Mouse (Mus musculus) CH12.LX (cell line): ENCODE measurements around the gene Brsk2. TPM values are rescaled to one million over a fixed set of nuclear protein-coding genes. Genes with fewer than 3 reads are reported as not detected.
A peak's percentile ranks its signal among the peaks of the same experiment; 100 is the strongest.

Experiments used
- DNase-seq: peaks from one replicate; pipeline ENCODE4 v3.0.0-alpha.2; 2013; ENCODE audit errors: extremely low read depth
- H3K27ac ChIP-seq: 2 replicates; pipeline ENCODE4 v1.5.1; 2012; ENCODE audit warnings: low read depth, mild to moderate bottlenecking, control low read depth, moderate library complexity; ENCODE audit not compliant: insufficient read depth
- H3K27me3 ChIP-seq: replicated peaks from 2 replicates; pipeline ENCODE3; 2012; ENCODE audit warnings: inconsistent platforms
- H3K36me3 ChIP-seq, 2 experiments: replicated peaks in 1 of 2; 2 replicates each; pipeline versions ENCODE3 to v1.6.1; 2012; ENCODE audit warnings: inconsistent platforms in 1 of 2, low read length in 1 of 2, mild to moderate bottlenecking in 1 of 2, mixed read lengths in 1 of 2, moderate library complexity in 1 of 2; ENCODE audit not compliant: control insufficient read depth in 1 of 2, insufficient read depth in 1 of 2
- H3K4me1 ChIP-seq, 2 experiments: 2 replicates each; pipeline ENCODE4 v1.6.1; 2012; ENCODE audit warnings: inconsistent platforms in 1 of 2, moderate library complexity in 1 of 2; ENCODE audit not compliant: insufficient read depth in 2 of 2, control insufficient read depth in 1 of 2
- H3K4me2 ChIP-seq: 2 replicates; pipeline ENCODE4 v1.6.1; 2012; ENCODE audit warnings: low read depth, mild to moderate bottlenecking, control low read depth; ENCODE audit not compliant: poor library complexity, insufficient read depth, severe bottlenecking
- H3K4me3 ChIP-seq, 3 experiments: fragments of 150-350 bp in 1 of 3; sonication (generic) in 1 of 3; replicated peaks in 1 of 3; 2 replicates each; pipeline versions ENCODE3 to v1.5.1; 2011 to 2012; ENCODE audit warnings: low read depth in 2 of 3, low read length in 2 of 3, mild to moderate bottlenecking in 2 of 3, moderate library complexity in 2 of 3, control low read depth in 1 of 3, improper control_type of control experiment in 1 of 3, inconsistent platforms in 1 of 3, mixed read lengths in 1 of 3; ENCODE audit not compliant: poor library complexity in 1 of 3
- H3K79me2 ChIP-seq: replicated peaks from 2 replicates; pipeline ENCODE4 v1.6.1; 2012; ENCODE audit warnings: mild to moderate bottlenecking, moderate library complexity; ENCODE audit not compliant: control insufficient read depth, poor library complexity, insufficient read depth, severe bottlenecking; ENCODE audit errors: extremely low read depth
- H3K9ac ChIP-seq: 2 replicates; pipeline ENCODE4 v1.6.1; 2012; ENCODE audit warnings: low read depth, mild to moderate bottlenecking, control low read depth, moderate library complexity; ENCODE audit not compliant: insufficient read depth
- H3K9me3 ChIP-seq: replicated peaks from 2 replicates; pipeline ENCODE3; 2012; ENCODE audit warnings: low read length, inconsistent platforms, mixed read lengths
- CHD1 ChIP-seq: IDR thresholded peaks from 2 replicates; pipeline ENCODE4 v1.6.1; 2012; ENCODE audit warnings: low read depth, low read length, improper control_type of control experiment, inconsistent platforms
- CTCF ChIP-seq, 2 experiments: IDR thresholded peaks in 1 of 2; conservative IDR thresholded peaks in 1 of 2; 2 replicates each; pipeline ENCODE4 v1.5.1; 2011 to 2012; ENCODE audit warnings: low read depth in 2 of 2, low read length in 2 of 2, improper control_type of control experiment in 1 of 2, inconsistent platforms in 1 of 2, mild to moderate bottlenecking in 1 of 2, moderate library complexity in 1 of 2
- E2F4 ChIP-seq: IDR thresholded peaks from 2 replicates; pipeline ENCODE4 v1.6.1; 2011; ENCODE audit warnings: low read depth, low read length, improper control_type of control experiment; ENCODE audit not compliant: insufficient replicate concordance
- ELF1 ChIP-seq: IDR thresholded peaks from 2 replicates; pipeline ENCODE4 v1.6.1; 2014; ENCODE audit warnings: low read depth, mild to moderate bottlenecking, inconsistent platforms, low read length, improper control_type of control experiment
- EP300 ChIP-seq: IDR thresholded peaks from 2 replicates; pipeline ENCODE4 v1.6.1; 2011; ENCODE audit warnings: low read length, improper control_type of control experiment
- GABPA ChIP-seq: IDR thresholded peaks from 2 replicates; pipeline ENCODE4 v1.6.1; 2012; ENCODE audit warnings: low read depth, low read length, improper control_type of control experiment, inconsistent platforms; ENCODE audit not compliant: insufficient replicate concordance
- JUND ChIP-seq: conservative IDR thresholded peaks from 2 replicates; pipeline ENCODE4 v1.6.1; 2011; ENCODE audit warnings: low read depth, low read length, improper control_type of control experiment
- MAX ChIP-seq: IDR thresholded peaks from 2 replicates; pipeline ENCODE4 v1.6.1; 2011; ENCODE audit warnings: low read length, improper control_type of control experiment
- MEF2A ChIP-seq: IDR thresholded peaks from 2 replicates; pipeline ENCODE4 v1.6.1; 2014; ENCODE audit warnings: low read depth, mild to moderate bottlenecking, inconsistent platforms, low read length, improper control_type of control experiment, borderline replicate concordance
- MYC ChIP-seq: IDR thresholded peaks from 2 replicates; pipeline ENCODE4 v1.6.1; 2011; ENCODE audit warnings: low read depth, mild to moderate bottlenecking, improper control_type of control experiment, low read length
- NELFE ChIP-seq: IDR thresholded peaks from 2 replicates; pipeline ENCODE4 v1.6.1; 2011; ENCODE audit warnings: low read depth, low read length, improper control_type of control experiment
- RAD21 ChIP-seq: IDR thresholded peaks from 2 replicates; pipeline ENCODE4 v1.6.1; 2011; ENCODE audit warnings: low read depth, mild to moderate bottlenecking, low read length, improper control_type of control experiment, moderate library complexity
- RCOR1 ChIP-seq: conservative IDR thresholded peaks from 2 replicates; pipeline ENCODE4 v1.6.1; 2012; ENCODE audit warnings: low read depth, mild to moderate bottlenecking, inconsistent platforms, low read length, improper control_type of control experiment
- SIN3A ChIP-seq: IDR thresholded peaks from 2 replicates; pipeline ENCODE4 v1.6.1; 2012; ENCODE audit warnings: low read length, improper control_type of control experiment, inconsistent platforms
- SMC3 ChIP-seq: IDR thresholded peaks from 2 replicates; pipeline ENCODE4 v1.6.1; 2011; ENCODE audit warnings: low read depth, low read length, improper control_type of control experiment
- TBP ChIP-seq: conservative IDR thresholded peaks from 2 replicates; pipeline ENCODE4 v1.6.1; 2011; ENCODE audit warnings: low read depth, low read length, improper control_type of control experiment
- TCF12 ChIP-seq: IDR thresholded peaks from 2 replicates; pipeline ENCODE4 v1.6.1; 2014; ENCODE audit warnings: low read depth, mild to moderate bottlenecking, inconsistent platforms, low read length, improper control_type of control experiment
- UBTF ChIP-seq: IDR thresholded peaks from 2 replicates; pipeline ENCODE4 v1.6.1; 2012; ENCODE audit warnings: low read depth, mild to moderate bottlenecking, inconsistent platforms, low read length, improper control_type of control experiment, moderate library complexity
- USF1 ChIP-seq: IDR thresholded peaks from 2 replicates; pipeline ENCODE4 v1.6.1; 2014; ENCODE audit warnings: low read depth, mild to moderate bottlenecking, inconsistent platforms, low read length, improper control_type of control experiment
- ZKSCAN1 ChIP-seq: IDR thresholded peaks from 2 replicates; pipeline ENCODE4 v1.6.1; 2012; ENCODE audit warnings: low read depth, inconsistent platforms, low read length, improper control_type of control experiment, borderline replicate concordance
- ZMIZ1 ChIP-seq: IDR thresholded peaks from 2 replicates; pipeline ENCODE4 v1.6.1; 2012; ENCODE audit warnings: low read depth, mild to moderate bottlenecking, inconsistent platforms, low read length, improper control_type of control experiment
- ZNF384 ChIP-seq: IDR thresholded peaks from 2 replicates; pipeline ENCODE4 v1.6.1; 2012; ENCODE audit warnings: low read depth, low read length, improper control_type of control experiment, inconsistent platforms
- dilution Hi-C: fragments of 300-500 bp; cut with MboI; formaldehyde crosslinking; loops from 2 replicates; pipeline ENCODE4 v1.14.3; 2020; ENCODE audit warnings: low sequenced_read_pairs; ENCODE audit not compliant: extremely low pct_unique_long_range_greater_than_20kb, extremely low pct_ligation_motif_present
- in situ Hi-C: fragments of 300-500 bp; cut with MboI; formaldehyde crosslinking; loops from 3 replicates; pipeline ENCODE4 v1.14.3; 2019; ENCODE audit warnings: low sequenced_read_pairs, low pct_ligation_motif_present, low pct_unique_long_range_greater_than_20kb, mixed read lengths
- polyA plus RNA-seq: library from polyadenylated mRNA; unstranded; fragments of >175 nt; gene quantifications from 2 replicates; pipeline ENCODE4 v1.2.1, GENCODE M21; 2012; ENCODE audit warnings: low read depth; ENCODE audit not compliant: insufficient read length
- total RNA-seq, 2 experiments: library from RNA; depleted of rRNA; stranded (reverse); fragments of 300-350 nt in 1 of 2; fragments of >200 nt in 1 of 2; gene quantifications; 2 replicates each; pipeline ENCODE4 v1.2.3; 2012 to 2014

The Brsk2 gene
- total and polyA plus RNA-seq, 3 experiments = 5.3 to 11.0 (median 10.9) TPM

DNA sequence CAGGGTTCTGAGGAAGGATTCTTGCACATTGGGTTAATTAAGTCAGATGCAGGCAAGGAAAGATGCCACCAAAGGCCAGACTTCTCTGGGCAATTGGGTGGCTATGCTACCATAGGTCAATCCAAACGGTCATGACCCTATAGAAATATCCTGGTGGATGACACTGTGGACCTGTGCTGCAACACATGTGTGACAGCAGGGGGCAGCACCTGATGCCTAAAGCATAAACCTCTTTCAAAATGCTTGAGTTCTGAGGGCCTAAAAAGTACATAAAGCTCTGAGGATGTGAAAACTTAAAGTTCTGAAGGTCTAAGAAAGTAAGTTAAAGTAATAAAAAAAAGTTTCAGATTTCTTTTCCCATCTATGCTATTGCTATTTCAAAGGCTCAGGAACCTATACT lies 67.0 kb downstream of the Brsk2 start:
- Histone ChIP-seq H3K4me2 (no peak overlapping the region), H3K27ac (no peak overlapping the region), H3K4me3 (no peak overlapping the region), H3K4me1 (peaks cover 2 to 3% of the 10 kb centered on the region in 2 experiments; a peak in 1 of 4 replicates), H3K27me3 (no peaks in the 10 kb centered on the region), H3K79me2 (no peaks in the 10 kb centered on the region; the same call in 1 of the 2 replicates), H3K9ac (no peak overlapping the region)
- in situ Hi-C loops = no loop called here
- DNase-seq = peak; percentile 43
- TF ChIP-seq SMC3 = peak; percentile 64
- TF ChIP-seq SIN3A = no peak
- TF ChIP-seq TBP = no peak
- TF ChIP-seq MAX = peak; percentile 44; the same call in 1 of the 2 replicates
- no peak for TF ChIP-seq RCOR1
- peak; percentile 61 to 77 for TF ChIP-seq CTCF (conservative IDR thresholded peaks at IDR 0.05 in 1 of 2, IDR thresholded peaks at IDR 0.05 in 1 of 2; ENCODE audit: low read depth in 2 of 2, low read length in 2 of 2)
- no peak for TF ChIP-seq CHD1
- TF ChIP-seq RAD21 = peak; percentile 44
- TF ChIP-seq ELF1 = no peak
- TF ChIP-seq, all 38 proteins: peak for 4
- Histone ChIP-seq H3K9me3 (no peaks in the 10 kb centered on the region), H3K36me3 (peaks cover 17 to 60% of the 10 kb centered on the region in 2 experiments)
- dilution Hi-C loops = no loop called here

DNA sequence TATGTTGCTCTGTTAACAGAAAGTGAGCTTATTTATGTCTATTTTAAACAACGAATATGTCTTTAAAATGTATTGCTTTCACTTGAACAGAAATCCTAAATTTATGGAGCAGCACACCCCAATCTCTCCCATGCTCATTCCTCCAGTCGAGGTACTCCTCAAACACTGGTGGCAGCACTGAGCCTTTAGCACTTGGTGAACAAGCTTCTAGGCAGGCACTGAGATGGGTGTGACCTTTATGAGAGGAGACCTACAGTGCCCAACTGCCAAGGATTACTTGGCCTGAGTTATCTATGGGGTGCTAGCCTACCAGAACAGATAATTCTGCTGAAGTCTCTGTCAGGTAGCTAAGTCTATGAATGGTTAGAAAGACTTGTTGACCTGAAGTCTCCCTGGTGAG lies 70.1 kb downstream of the Brsk2 start:
- no peak for DNase-seq
- no peak for TF ChIP-seq TCF12
- TF ChIP-seq MAX = no peak
- TF ChIP-seq CTCF (conservative IDR thresholded peaks at IDR 0.05 in 1 of 2, IDR thresholded peaks at IDR 0.05 in 1 of 2; ENCODE audit: low read depth in 2 of 2, low read length in 2 of 2) = 0 out of 4 replicates have a peak, but pooled peaks of 1 of the 2 experiments have one; percentile 9
- in situ Hi-C loops = no loop called here

DNA sequence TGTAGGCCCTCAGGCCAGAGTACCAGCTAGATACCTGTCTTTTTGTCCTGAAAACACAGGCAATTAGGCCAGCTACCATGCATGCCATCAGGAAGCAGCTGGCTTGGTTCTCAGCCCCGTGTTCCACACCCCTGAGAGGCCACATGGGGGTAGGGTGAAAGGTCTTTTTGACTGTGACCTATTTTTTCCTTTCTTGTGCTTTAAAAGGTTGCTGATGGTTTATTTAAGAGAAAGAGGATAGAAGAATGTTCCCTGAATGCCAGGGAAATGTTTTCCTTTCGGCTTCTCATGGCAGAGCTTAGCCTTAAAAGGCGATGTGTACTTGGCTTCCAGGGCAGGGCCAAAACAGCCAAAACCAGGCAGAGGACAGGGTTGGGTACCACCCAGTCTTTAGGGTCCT lies 71.3 kb downstream of the Brsk2 start:
- Histone ChIP-seq H3K9ac (no peak overlapping the region), H3K4me1 (peaks cover 2 to 3% of the 10 kb centered on the region in 2 experiments; a peak in 1 of 4 replicates), H3K4me3 (no peak overlapping the region), H3K27ac (no peak overlapping the region), H3K36me3 (peaks cover 4 to 36% of the 10 kb centered on the region in 2 experiments), H3K4me2 (no peak overlapping the region), H3K79me2 (peaks cover 2% of the 10 kb centered on the region; the same call in 1 of the 2 replicates), H3K9me3 (no peaks in the 10 kb centered on the region), H3K27me3 (no peaks in the 10 kb centered on the region)
- dilution Hi-C loops = no loop called here
- no peak for TF ChIP-seq GABPA
- TF ChIP-seq UBTF = no peak
- no peak for TF ChIP-seq CHD1
- no peak for TF ChIP-seq USF1
- no peak for TF ChIP-seq MEF2A
- no peak for TF ChIP-seq ZNF384
- TF ChIP-seq E2F4 = no peak
- TF ChIP-seq ZMIZ1 = no peak
- TF ChIP-seq EP300 = no peak
- no peak for TF ChIP-seq MYC
- TF ChIP-seq JUND = no peak
- no peak for TF ChIP-seq RCOR1
- no peak for TF ChIP-seq ZKSCAN1
- TF ChIP-seq SIN3A = no peak
- no peak for TF ChIP-seq NELFE
- TF ChIP-seq SMC3 = no peak
- in situ Hi-C loops = no loop called here
- no peak for DNase-seq

More for the DNA sequence above, 70.1 kb downstream of the Brsk2 start:
- H3K36me3 ChIP-seq = peaks cover 12 to 42% of the 10 kb centered on the region in 2 experiments
- peaks cover 2 to 3% of the 10 kb centered on the region in 2 experiments; a peak in 1 of 4 replicates for H3K4me1 ChIP-seq
- H3K27me3 ChIP-seq = no peaks in the 10 kb centered on the region
- no peak overlapping the region for H3K9ac ChIP-seq
- H3K27ac ChIP-seq = no peak overlapping the region
- no peak overlapping the region for H3K4me2 ChIP-seq
- dilution Hi-C loops = no loop called here
- peaks cover 2% of the 10 kb centered on the region; the same call in 1 of the 2 replicates for H3K79me2 ChIP-seq
- H3K4me3 ChIP-seq = no peak overlapping the region
- H3K9me3 ChIP-seq = no peaks in the 10 kb centered on the region
